Mouse (Mus musculus) urinary bladder, adult 18-20 months (tissue): ENCODE results near the gene Yif1a.

Experiments used
- DNase-seq, 2 experiments: peaks; one replicate each; pipeline ENCODE4 v3.0.0; 2022; ENCODE audit warnings: low spot score in 2 of 2, mixed read lengths in 2 of 2

Yif1a gene

GRCm38 (mm10) chr19:5087884-5088728 lies at the start of gene Yif1a:
Yif1a (plus strand) TSS chr19:5088538.
- DNase-seq, result peak; percentile 92 to 94

GRCm38 (mm10) chr19:5038709-5039156 lies 49.6 kb upstream of the Yif1a start, which contains the start of the genes B4gat1 and AC124502.3:
B4gat1 (plus strand) TSS chr19:5038826.
AC124502.3 (plus strand) TSS chr19:5038891.
- peak; percentile 80 to 85 for DNase-seq

- DNase-seq, result no peak
Observed at GRCm38 (mm10) chr19:5039301-5040114, 48.8 kb upstream of the Yif1a start.

- peak; percentile 85 to 91 for DNase-seq
Observed at GRCm38 (mm10) chr19:5040862-5041523, 47.3 kb upstream of the Yif1a start, which contains the start of gene Brms1. Brms1 (plus strand) TSS chr19:5041354.

- DNase-seq, result no peak
Observed at GRCm38 (mm10) chr19:5041588-5041987, 46.8 kb upstream of the Yif1a start.

GRCm38 (mm10) chr19:5045531-5045930 lies 42.8 kb upstream of the Yif1a start:
- DNase-seq, result no peak

GRCm38 (mm10) chr19:5048138-5049056 lies 39.9 kb upstream of the Yif1a start:
- no peak for DNase-seq

GRCm38 (mm10) chr19:5049325-5049724 lies 39.0 kb upstream of the Yif1a start:
- no peak for DNase-seq

GRCm38 (mm10) chr19:5050047-5050905 lies 38.1 kb upstream of the Yif1a start, which contains the start of gene Rin1:
Rin1 (plus strand) TSS chr19:5050481.
- DNase-seq, result peak; percentile 60 to 83

GRCm38 (mm10) chr19:5051031-5051430 lies 37.3 kb upstream of the Yif1a start:
- DNase-seq, result no peak

GRCm38 (mm10) chr19:5051515-5051914 lies 36.8 kb upstream of the Yif1a start:
- no peak for DNase-seq

- DNase-seq, result no peak
Observed at GRCm38 (mm10) chr19:5052166-5052822, 36.0 kb upstream of the Yif1a start.

- DNase-seq, result no peak
Observed at GRCm38 (mm10) chr19:5052853-5053252, 35.5 kb upstream of the Yif1a start.

- DNase-seq, result no peak
Observed at GRCm38 (mm10) chr19:5053909-5054308, 34.4 kb upstream of the Yif1a start.

GRCm38 (mm10) chr19:5056251-5056650 lies 32.1 kb upstream of the Yif1a start:
- DNase-seq, result no peak

- no peak for DNase-seq
Observed at GRCm38 (mm10) chr19:5057876-5058775, 30.2 kb upstream of the Yif1a start.

GRCm38 (mm10) chr19:5058801-5059771 lies 29.3 kb upstream of the Yif1a start:
- no peak for DNase-seq
